Mouse (Mus musculus) cortical plate, adult 2 months (tissue): ENCODE results near the gene Gm21988. TPM values are rescaled to one million over a fixed set of nuclear protein-coding genes. Genes with fewer than 3 reads are reported as not detected.
A peak's percentile ranks its signal among the peaks of the same experiment; 100 is the strongest.

Source experiments
- H3K27ac ChIP-seq: fragments of 200-500 bp; 2 replicates; pipeline ENCODE4 v1.5.1; 2012; ENCODE audit warnings: low read length, control low read depth, inconsistent platforms; ENCODE audit not compliant: insufficient read depth
- H3K4me1 ChIP-seq: fragments of 200-500 bp; 2 replicates; pipeline ENCODE4 v1.6.1; 2011; ENCODE audit warnings: low read length; ENCODE audit not compliant: control insufficient read depth, insufficient read depth
- H3K4me3 ChIP-seq: fragments of 200-500 bp; 2 replicates; pipeline ENCODE4 v1.5.1; 2011; ENCODE audit warnings: mild to moderate bottlenecking, low read length, control low read depth; ENCODE audit not compliant: insufficient read depth
- CTCF ChIP-seq: fragments of 200-500 bp; IDR thresholded peaks from 2 replicates; pipeline ENCODE4 v1.5.1; 2011; ENCODE audit warnings: mild to moderate bottlenecking, control low read depth, low read length; ENCODE audit not compliant: insufficient read depth; ENCODE audit errors: extremely low read depth
- POLR2A ChIP-seq: fragments of 200-500 bp; IDR thresholded peaks from 2 replicates; pipeline ENCODE4 v1.6.1; 2011; ENCODE audit warnings: mild to moderate bottlenecking, low read length, control low read depth; ENCODE audit not compliant: insufficient read depth; ENCODE audit errors: extremely low read depth
- polyA plus RNA-seq: library from polyadenylated mRNA; depleted of rRNA; stranded (reverse); fragments of >200 nt; gene quantifications from 2 replicates; pipeline ENCODE4 v1.2.3, GENCODE M21; 2012

Gene Gm21988
- polyA plus RNA-seq, 1 experiment: 10.0 TPM

DNA sequence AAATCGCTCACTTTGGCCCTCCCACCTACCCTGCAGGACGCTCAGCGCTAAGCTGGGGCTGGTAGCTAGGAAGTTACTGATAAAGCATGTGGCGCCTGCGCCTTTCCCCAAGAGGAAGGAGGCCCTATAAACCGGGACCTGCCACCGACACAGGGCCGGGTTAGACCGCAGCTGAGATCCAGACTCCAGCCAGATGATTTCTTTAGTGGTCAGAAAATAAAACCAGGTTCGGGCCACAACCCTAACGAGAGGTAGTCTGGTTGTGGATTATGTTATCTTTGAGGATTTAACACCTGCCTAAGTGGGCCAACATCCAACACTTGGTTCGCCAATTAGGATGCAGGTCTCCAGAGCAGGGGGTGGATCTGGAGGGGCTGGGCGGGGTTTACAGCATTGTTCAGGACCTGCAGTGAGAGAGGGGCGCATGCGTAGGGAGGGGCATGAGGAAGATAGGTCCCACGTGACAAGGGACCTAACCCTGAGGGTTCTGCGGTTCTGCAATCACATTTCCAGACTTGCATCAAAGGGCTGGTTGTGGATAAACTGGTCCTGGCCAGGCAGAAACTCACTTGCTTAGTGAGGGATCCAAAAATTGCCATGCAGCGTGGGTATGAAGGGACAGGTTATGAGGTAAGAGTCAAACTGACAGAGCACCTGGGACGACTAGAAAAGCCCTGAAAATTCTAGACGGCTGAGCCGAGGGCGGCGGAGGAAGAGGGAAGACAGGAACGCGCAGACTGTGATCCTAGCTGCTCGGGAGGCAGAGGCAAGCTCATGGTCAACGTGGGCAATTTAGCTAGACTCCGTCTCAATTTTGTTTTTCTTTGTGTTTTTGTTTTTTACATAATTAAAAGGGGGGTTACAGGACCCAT is 18.7 kb downstream of the Gm21988 start, which contains the start of gene Slc16a13:
Slc16a13 (minus strand) TSS at position 334 of the 872 bp plus-strand sequence.
- H3K4me3 ChIP-seq: peak within 1 kb of the TSS; percentile 52
- TF ChIP-seq CTCF (no peak), POLR2A (peak; percentile 100)
- H3K27ac ChIP-seq: peak within 1 kb of the TSS; percentile 49
- H3K4me1 ChIP-seq: no peaks in the 10 kb centered on the region

DNA sequence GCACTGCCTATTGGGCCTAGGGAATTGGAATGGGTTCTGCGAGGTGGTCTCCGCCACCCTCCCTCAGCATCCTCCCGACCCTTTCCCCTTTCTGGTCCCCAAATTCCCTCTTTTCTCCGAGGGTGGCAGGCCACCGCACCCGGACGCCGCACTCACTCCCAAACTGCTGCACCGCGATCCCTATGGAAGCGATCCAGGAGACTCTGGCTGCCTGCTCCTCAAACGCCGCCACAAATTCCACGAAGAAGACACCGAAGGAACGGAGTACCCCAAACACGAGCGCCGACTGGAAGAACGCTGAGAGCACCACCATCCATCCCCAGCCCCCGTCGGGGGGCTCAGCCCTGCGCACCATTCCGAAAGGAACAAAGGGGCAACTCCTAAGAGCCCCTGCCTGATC is 19.3 kb downstream of the Gm21988 start:
- Histone ChIP-seq H3K27ac (peak overlapping the region; percentile 5; the same call in 1 of the 2 replicates), H3K4me3 (peak overlapping the region; percentile 52), H3K4me1 (no peaks in the 10 kb centered on the region)
- TF ChIP-seq POLR2A: no peak
- TF ChIP-seq CTCF: no peak

DNA sequence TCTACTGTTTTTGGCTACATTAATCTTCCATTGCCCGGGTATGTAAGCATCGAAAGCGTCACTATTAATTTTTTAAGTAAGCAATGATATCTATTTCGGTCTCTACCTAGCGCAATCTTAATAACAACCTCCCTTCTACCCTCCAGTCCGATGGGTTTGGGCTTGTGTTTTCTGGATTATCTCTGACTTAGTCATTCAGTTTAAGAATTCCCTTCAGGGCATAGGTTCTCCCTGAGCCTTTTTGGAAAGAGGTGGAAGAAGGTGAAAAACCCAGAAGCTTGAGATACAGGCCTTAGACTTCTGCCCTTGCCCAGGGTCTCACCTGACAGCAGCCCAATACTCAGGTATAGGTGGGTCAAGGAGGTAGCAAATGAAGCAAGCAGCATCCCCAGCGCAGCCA is 19.8 kb downstream of the Gm21988 start:
- TF ChIP-seq CTCF: no peak
- no peak for TF ChIP-seq POLR2A
- peak overlapping the region; percentile 52 for H3K4me3 ChIP-seq
- no peaks in the 10 kb centered on the region for H3K4me1 ChIP-seq
- peak overlapping the region; percentile 5; the same call in 1 of the 2 replicates for H3K27ac ChIP-seq

DNA sequence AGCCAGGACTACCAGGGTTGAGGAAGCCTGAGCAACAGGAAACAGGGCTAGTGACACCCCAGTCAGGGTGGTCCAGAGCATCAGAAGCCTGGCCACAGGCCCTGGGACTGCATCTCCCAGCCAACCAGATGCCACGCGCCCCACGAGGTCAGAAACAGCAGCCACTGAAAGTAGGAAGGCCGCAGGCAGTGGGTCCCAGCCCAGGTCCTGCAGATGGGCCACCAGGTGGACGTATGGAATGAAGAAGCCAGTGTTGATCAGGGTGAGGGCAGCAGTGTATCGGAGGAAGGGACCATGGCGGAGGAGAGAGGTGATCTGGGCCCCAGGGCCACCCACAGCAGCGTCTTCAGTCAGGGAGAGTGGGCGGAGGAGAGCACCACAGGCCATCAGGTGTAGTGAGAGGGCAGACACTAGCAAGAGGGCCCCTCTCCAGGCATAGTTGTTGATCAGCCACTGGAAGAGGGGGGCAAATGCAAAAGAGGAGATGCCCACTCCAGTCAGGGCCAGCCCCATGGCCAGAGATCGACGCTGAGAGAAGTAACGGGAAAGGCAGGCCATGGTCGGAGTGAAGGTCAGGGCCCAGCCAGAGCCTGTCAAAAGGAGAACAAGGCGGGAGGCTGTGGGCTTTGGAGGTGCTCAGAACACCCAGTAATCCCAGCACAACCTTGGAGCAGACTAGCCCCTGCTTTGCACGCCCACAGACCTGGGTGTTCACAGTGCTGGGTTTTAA is 20.7 kb downstream of the Gm21988 start:
- Histone ChIP-seq H3K4me1 (no peaks in the 10 kb centered on the region), H3K27ac (no peak overlapping the region), H3K4me3 (no peak overlapping the region; the same call in 1 of the 2 replicates)
- TF ChIP-seq POLR2A (no peak), CTCF (no peak)

DNA sequence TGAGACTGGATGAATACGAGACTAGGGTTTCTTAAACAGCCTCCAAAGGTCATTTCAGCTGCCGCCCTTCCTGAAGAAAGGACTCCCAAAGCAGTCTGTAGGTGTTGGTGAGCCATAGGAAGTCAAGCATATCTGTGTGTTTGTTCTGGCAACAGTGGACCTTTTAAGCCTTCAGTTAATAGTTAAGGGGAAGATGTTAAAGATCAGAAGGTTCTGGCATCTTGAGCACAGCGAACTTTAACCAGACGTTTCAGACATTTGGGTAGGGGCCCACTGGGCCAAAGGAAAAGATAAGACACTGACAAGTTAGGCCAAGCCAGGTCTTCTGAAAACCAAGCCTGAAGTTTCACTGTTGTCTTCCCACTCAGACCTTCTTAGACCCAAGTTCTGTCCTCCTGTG is 21.6 kb downstream of the Gm21988 start:
- Histone ChIP-seq H3K4me1 (no peaks in the 10 kb centered on the region), H3K27ac (no peak overlapping the region), H3K4me3 (no peak overlapping the region)
- TF ChIP-seq CTCF: no peak
- no peak for TF ChIP-seq POLR2A

GRCm38 (mm10) chr11:70216103-70216502 is 23.5 kb downstream of the Gm21988 start:
- TF ChIP-seq POLR2A (no peak), CTCF (no peak)
- H3K27ac ChIP-seq: no peak overlapping the region
- H3K4me3 ChIP-seq: no peak overlapping the region
- no peaks in the 10 kb centered on the region; the same call in 1 of the 2 replicates for H3K4me1 ChIP-seq

- H3K27ac ChIP-seq: no peak overlapping the region
- no peaks in the 10 kb centered on the region; the same call in 1 of the 2 replicates for H3K4me1 ChIP-seq
- TF ChIP-seq CTCF (no peak), POLR2A (no peak)
- peak overlapping the region; percentile 47; the same call in 1 of the 2 replicates for H3K4me3 ChIP-seq
Observed at GRCm38 (mm10) chr11:70215301-70215700, 24.3 kb downstream of the Gm21988 start.

DNA sequence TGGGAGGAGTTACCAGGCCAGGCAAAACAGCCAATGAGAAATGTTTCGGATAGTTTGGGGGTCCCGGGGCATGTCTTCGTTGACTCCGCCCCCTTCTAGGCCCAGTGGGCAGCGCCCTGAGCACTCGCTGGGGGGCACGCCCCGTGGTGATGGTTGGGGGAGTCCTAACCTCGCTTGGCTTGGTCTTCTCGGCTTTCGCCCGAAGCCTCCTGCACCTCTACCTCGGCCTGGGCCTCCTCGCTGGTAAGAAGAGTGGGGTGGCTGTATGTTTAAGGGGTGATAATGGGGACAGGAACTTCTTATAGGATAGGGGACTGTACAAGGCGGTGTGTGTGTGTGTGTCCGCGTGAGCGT is 24.8 kb downstream of the Gm21988 start:
- no peak for TF ChIP-seq CTCF
- TF ChIP-seq POLR2A: 0 out of 2 replicates have a peak, but pooled peaks have one; percentile 1
- peak overlapping the region; percentile 47; the same call in 1 of the 2 replicates for H3K4me3 ChIP-seq
- no peak overlapping the region for H3K27ac ChIP-seq
- no peaks in the 10 kb centered on the region; the same call in 1 of the 2 replicates for H3K4me1 ChIP-seq

GRCm38 (mm10) chr11:70214191-70214855 is 25.3 kb downstream of the Gm21988 start:
- H3K4me3 ChIP-seq: peak overlapping the region; percentile 47
- no peaks in the 10 kb centered on the region; the same call in 1 of the 2 replicates for H3K4me1 ChIP-seq
- TF ChIP-seq POLR2A (0 out of 2 replicates have a peak, but pooled peaks have one; percentile 3), CTCF (no peak)
- no peak overlapping the region for H3K27ac ChIP-seq
